Mouse (Mus musculus): ENCODE data around the gene Actg1. TPM values are rescaled to one million over a fixed set of nuclear protein-coding genes. Genes with fewer than 3 reads are reported as not detected.

Gene Actg1
- total RNA-seq, 2 experiments from 2014 or later, result 330 to 597 TPM

GRCm38 (mm10) chr11:120297767-120298166 is 50.6 kb downstream of the Actg1 start:
- ATAC-seq (replicated peaks; ENCODE audit: low FRiP score, poor library complexity, severe bottlenecking), result no peak

- no peak for ATAC-seq (replicated peaks; ENCODE audit: low FRiP score, poor library complexity, severe bottlenecking)
Measured at GRCm38 (mm10) chr11:120296305-120297144, 51.8 kb downstream of the Actg1 start.

Other genes starting within 250 kb of the Actg1 start
- 4.3 and 27.2 TPM in 2 replicates for gene Tepsin, start 249.8 kb downstream of the Actg1 start, total RNA-seq (2015; ENCODE audit: low replicate concordance)
- gene Tepsin, start 249.8 kb downstream of the Actg1 start, total RNA-seq (2017; ENCODE audit: low replicate concordance), result 11.0 and 25.7 TPM in 2 replicates
- 12.6 TPM in 1 of 2 replicates, not detected in the other for gene Ndufaf8, start 249.6 kb downstream of the Actg1 start, total RNA-seq (2015; ENCODE audit: low replicate concordance)
- 3.1 TPM in 1 of 2 replicates, not detected in the other for gene Ndufaf8, start 249.6 kb downstream of the Actg1 start, total RNA-seq (2017; ENCODE audit: low replicate concordance)
- 14.8 and 17.2 TPM in 2 replicates for gene Slc38a10, start 197.2 kb downstream of the Actg1 start, total RNA-seq (2015; ENCODE audit: low replicate concordance)
- 17.1 and 46.0 TPM in 2 replicates for gene Slc38a10, start 197.2 kb downstream of the Actg1 start, total RNA-seq (2017; ENCODE audit: low replicate concordance)
- gene Bahcc1, start 115.6 kb downstream of the Actg1 start, total RNA-seq (2015; ENCODE audit: low replicate concordance), result 2.5 and 2.9 TPM in 2 replicates
- 1.4 TPM in 2 replicates for gene Bahcc1, start 115.6 kb downstream of the Actg1 start, total RNA-seq (2017; ENCODE audit: low replicate concordance)
- not detected in 2 replicates for gene Fscn2, start 13.0 kb upstream of the Actg1 start, total RNA-seq (2015; ENCODE audit: low replicate concordance)
- gene Fscn2, start 13.0 kb upstream of the Actg1 start, total RNA-seq (2017; ENCODE audit: low replicate concordance), result not detected in 2 replicates
- 6.1 and 8.0 TPM in 2 replicates for gene Faap100, start 30.2 kb upstream of the Actg1 start, total RNA-seq (2015; ENCODE audit: low replicate concordance)
- 2.0 and 9.4 TPM in 2 replicates for gene Faap100, start 30.2 kb upstream of the Actg1 start, total RNA-seq (2017; ENCODE audit: low replicate concordance)
- gene Nploc4, start 89.2 kb upstream of the Actg1 start, total RNA-seq (2015; ENCODE audit: low replicate concordance), result 35.2 and 47.6 TPM in 2 replicates
- gene Nploc4, start 89.2 kb upstream of the Actg1 start, total RNA-seq (2017; ENCODE audit: low replicate concordance), result 63.8 and 65.8 TPM in 2 replicates
- gene Tspan10, start 94.1 kb upstream of the Actg1 start, total RNA-seq (2015; ENCODE audit: low replicate concordance), result not detected in 2 replicates
- 0.13 and 1.8 TPM in 2 replicates for gene Tspan10, start 94.1 kb upstream of the Actg1 start, total RNA-seq (2017; ENCODE audit: low replicate concordance)
- gene Pde6g, start 105.0 kb upstream of the Actg1 start, total RNA-seq (2015; ENCODE audit: low replicate concordance), result not detected in 2 replicates
- gene Pde6g, start 105.0 kb upstream of the Actg1 start, total RNA-seq (2017; ENCODE audit: low replicate concordance), result not detected in 2 replicates
- gene Oxld1, start 109.5 kb upstream of the Actg1 start, total RNA-seq (2015; ENCODE audit: low replicate concordance), result 4.3 TPM in 1 of 2 replicates, not detected in the other
- 1.4 and 5.0 TPM in 2 replicates for gene Oxld1, start 109.5 kb upstream of the Actg1 start, total RNA-seq (2017; ENCODE audit: low replicate concordance)
- gene Ccdc137, start 109.6 kb upstream of the Actg1 start, total RNA-seq (2015; ENCODE audit: low replicate concordance), result 5.8 and 26.8 TPM in 2 replicates
- 21.2 and 24.0 TPM in 2 replicates for gene Ccdc137, start 109.6 kb upstream of the Actg1 start, total RNA-seq (2017; ENCODE audit: low replicate concordance)
- gene Arl16, start 119.1 kb upstream of the Actg1 start, total RNA-seq (2015; ENCODE audit: low replicate concordance), result 13.8 and 22.0 TPM in 2 replicates
- 3.8 and 16.7 TPM in 2 replicates for gene Arl16, start 119.1 kb upstream of the Actg1 start, total RNA-seq (2017; ENCODE audit: low replicate concordance)
- 10.8 and 17.6 TPM in 2 replicates for gene Mrpl12, start 136.1 kb upstream of the Actg1 start, total RNA-seq (2015; ENCODE audit: low replicate concordance)
- gene Mrpl12, start 136.1 kb upstream of the Actg1 start, total RNA-seq (2017; ENCODE audit: low replicate concordance), result 11.6 and 13.7 TPM in 2 replicates
- gene Slc25a10, start 143.3 kb upstream of the Actg1 start, total RNA-seq (2015; ENCODE audit: low replicate concordance), result 7.2 and 17.6 TPM in 2 replicates
- gene Slc25a10, start 143.3 kb upstream of the Actg1 start, total RNA-seq (2017; ENCODE audit: low replicate concordance), result 25.4 and 40.1 TPM in 2 replicates
- gene Gcgr, start 182.2 kb upstream of the Actg1 start, total RNA-seq (2015; ENCODE audit: low replicate concordance), result not detected in 2 replicates
- gene Gcgr, start 182.2 kb upstream of the Actg1 start, total RNA-seq (2017; ENCODE audit: low replicate concordance), result not detected in 2 replicates
- 19.8 and 23.5 TPM in 2 replicates for gene Mcrip1, start 201.2 kb upstream of the Actg1 start, total RNA-seq (2015; ENCODE audit: low replicate concordance)
- 1.7 and 5.6 TPM in 2 replicates for gene Mcrip1, start 201.2 kb upstream of the Actg1 start, total RNA-seq (2017; ENCODE audit: low replicate concordance)
- gene Ppp1r27, start 202.6 kb upstream of the Actg1 start, total RNA-seq (2015; ENCODE audit: low replicate concordance), result not detected in 2 replicates
- gene Ppp1r27, start 202.6 kb upstream of the Actg1 start, total RNA-seq (2017; ENCODE audit: low replicate concordance), result not detected in 2 replicates
- gene P4hb, start 224.7 kb upstream of the Actg1 start, total RNA-seq (2015; ENCODE audit: low replicate concordance), result 101 and 104 TPM in 2 replicates
- 112 and 141 TPM in 2 replicates for gene P4hb, start 224.7 kb upstream of the Actg1 start, total RNA-seq (2017; ENCODE audit: low replicate concordance)
- 134 and 150 TPM in 2 replicates for gene Arhgdia, start 233.1 kb upstream of the Actg1 start, total RNA-seq (2015; ENCODE audit: low replicate concordance)
- gene Arhgdia, start 233.1 kb upstream of the Actg1 start, total RNA-seq (2017; ENCODE audit: low replicate concordance), result 45.3 and 49.3 TPM in 2 replicates
- gene Alyref, start 249.8 kb upstream of the Actg1 start, total RNA-seq (2015; ENCODE audit: low replicate concordance), result 72.9 and 87.2 TPM in 2 replicates
- gene Alyref, start 249.8 kb upstream of the Actg1 start, total RNA-seq (2017; ENCODE audit: low replicate concordance), result 142 and 227 TPM in 2 replicates
- 28.1 and 35.0 TPM in 2 replicates for gene Anapc11, start 249.9 kb upstream of the Actg1 start, total RNA-seq (2015; ENCODE audit: low replicate concordance)
- 2.8 and 12.1 TPM in 2 replicates for gene Anapc11, start 249.9 kb upstream of the Actg1 start, total RNA-seq (2017; ENCODE audit: low replicate concordance)